Mouse (Mus musculus): Measurements from ENCODE around the gene Prpf40a.

DNA sequence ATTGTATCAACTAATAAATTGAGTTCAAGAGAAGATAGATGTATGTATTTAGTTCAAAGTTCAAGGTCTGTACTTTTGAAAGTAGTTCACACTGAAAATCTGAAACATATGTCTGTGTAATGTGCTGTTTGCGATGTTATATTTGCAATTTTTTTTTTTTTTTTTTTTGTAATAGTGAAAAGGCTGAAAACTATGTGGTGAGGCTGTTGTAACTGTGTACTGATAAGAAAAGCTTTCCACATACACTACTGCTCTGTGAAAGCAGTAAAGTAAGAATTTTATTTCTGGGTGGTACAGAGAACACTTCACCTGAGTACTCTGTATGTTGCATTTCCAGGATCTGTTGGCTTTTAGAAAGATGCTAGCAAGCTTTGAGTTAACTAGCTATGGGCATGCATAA, 8.1 kb upstream of the Prpf40a start:
- TF ChIP-seq POLR2A (IDR thresholded peaks at IDR 0.05; ENCODE audit: insufficient read depth, low read depth, low read length), result no peak
- TF ChIP-seq CTCF (IDR thresholded peaks at IDR 0.05; ENCODE audit: insufficient read depth, low read depth, low read length), result no peak

Measured in olfactory bulb, adult 2 months (tissue).